Mouse (Mus musculus) frontal cortex, postnatal 36 days (tissue): ENCODE measurements around the gene Slc13a5.

ENCODE experiments used
- DNase-seq, 2 experiments: peaks; one replicate each; pipeline ENCODE4 v3.0.0; 2022; ENCODE audit warnings: low spot score in 2 of 2

Slc13a5 gene

DNA sequence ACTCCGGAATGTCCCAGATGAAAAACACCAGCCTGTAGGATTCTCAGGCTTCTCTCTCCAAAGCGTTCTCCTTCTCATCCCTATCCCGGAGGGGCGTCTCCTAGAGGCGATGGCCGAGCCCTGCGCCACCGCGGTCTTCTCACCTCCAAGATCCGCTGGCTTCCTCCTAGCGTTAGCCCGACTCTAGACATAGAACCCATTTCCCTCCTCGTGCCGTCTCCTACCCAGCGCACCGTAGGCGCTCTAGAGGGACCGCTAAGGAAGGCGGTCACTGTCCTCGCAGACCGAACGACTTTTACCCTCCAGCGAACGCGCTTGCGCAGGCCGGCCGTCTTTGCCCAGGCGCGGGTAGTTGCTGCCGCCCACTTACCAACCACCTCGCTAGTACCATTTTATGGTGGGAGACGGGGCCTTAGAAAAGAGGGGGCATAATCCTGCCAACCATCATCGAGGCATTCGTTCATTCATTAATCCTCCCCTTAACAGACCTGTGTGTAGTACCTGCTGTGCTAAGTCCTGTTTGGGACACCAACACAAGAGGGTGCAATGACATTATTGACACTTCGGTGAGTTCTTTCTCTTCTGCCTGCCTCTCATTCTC lies at the start of gene Slc13a5:
TSS of gene Slc13a5 (minus strand) at position 263 of the 601 bp plus-strand sequence.
- no peak for DNase-seq

DNA sequence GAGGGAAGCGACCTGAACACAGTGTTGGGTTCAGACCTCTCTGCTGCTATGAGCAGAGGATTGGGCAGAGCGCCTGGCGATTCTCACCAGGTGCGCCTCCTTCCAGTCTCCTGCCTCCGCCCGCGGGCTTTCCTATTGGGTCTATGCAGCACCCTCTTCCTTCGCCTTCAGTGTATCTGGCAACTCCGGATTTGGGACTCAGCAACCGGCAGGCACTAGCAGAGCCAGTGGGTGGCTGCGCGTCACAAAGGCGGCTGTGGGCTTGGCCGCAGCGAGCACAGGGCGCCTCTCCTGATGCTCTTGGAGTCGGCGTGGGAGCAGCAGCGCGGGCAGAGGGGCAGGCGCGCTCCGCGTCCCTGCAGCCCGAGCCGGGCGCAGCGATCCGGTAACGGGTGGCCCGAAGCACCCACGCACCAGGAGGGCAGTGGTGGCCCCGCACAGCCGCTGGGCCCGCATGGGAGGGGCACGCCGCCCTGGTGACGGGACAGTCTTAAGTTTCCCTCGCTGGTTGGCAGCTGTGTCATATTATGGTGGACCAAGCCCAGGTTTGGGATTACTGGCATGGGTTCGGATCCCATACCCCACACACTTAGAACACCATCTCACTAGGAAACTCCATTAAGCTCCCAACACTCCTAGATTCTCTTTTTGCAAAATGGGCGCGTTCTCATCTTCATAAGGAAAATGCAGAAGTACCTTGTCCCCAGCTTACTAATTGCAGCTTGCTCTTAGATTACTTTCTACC lies 47.3 kb upstream of the Slc13a5 start, which contains the start of gene Fbxo39:
TSS of gene Fbxo39 (plus strand) at position 294 of the 745 bp plus-strand sequence.
- DNase-seq: peak; percentile 61 to 65

DNA sequence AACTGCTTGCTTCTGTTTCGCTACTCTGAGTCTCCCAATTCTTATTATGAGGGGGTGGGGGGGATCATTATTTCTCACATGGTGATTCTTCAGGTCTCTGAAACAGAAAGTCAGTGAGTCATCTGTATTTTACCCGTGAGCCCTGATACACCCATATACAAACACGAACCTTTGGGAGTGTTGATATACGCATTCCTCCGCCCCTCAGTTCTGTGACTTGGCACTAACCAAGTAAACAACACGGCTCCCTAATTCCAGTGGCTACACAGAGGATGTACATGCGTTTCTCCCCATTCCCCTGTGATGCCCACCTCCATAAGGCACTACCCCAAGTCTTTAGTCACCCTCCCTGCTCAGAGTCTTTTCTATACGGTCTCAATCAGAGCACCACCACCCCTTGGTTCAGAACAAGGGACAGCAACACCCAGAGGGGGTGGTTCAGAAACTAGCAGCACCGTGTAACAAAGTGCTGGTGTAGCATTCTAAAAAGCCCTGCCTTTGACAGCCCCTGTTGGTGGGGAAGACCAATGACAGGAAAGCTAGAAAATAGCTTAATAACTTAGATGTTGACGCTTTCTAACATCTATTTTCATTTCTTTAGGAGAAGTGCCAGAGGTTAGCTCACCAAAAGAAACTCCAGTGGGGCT lies 44.5 kb upstream of the Slc13a5 start:
- no peak for DNase-seq

DNA sequence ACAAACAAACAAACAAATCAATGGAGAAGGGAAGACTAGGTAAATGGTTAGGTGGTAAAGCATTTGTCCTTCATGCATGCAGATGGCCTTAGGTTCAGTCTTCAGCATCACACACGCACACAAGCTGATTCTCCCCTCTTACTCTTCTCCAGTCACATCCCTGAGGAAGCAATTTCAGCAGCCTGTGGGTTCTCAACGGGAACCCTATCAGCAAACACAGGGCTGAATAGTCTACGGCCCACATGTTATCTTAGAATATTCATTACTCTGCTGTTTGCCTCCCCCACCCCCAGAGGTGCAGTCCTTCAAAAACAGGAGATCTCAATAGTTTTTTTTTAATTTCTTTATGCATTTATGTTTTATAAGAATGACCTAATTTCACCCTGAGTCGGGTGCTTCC lies 43.5 kb upstream of the Slc13a5 start:
- DNase-seq: no peak

DNA sequence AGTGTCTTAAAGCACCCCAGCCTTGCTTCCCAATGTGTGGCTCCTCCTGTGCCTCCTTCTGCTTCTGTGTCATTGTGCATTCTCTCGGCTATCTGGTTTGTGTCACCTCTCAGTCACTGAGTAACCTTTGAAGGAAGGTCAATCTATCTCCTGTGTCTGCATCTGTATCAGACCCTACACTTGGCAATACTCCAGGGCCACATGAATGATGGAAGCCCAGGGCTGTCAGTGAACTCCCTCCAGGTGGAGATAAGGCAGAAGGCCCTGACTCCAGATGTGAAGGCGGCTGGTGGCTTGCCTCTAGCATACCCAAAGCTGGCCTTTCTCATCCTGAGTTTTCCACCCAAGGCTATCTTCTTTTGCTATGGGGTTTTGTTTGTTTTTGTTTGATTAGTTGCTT lies 42.0 kb upstream of the Slc13a5 start:
- DNase-seq: no peak

DNA sequence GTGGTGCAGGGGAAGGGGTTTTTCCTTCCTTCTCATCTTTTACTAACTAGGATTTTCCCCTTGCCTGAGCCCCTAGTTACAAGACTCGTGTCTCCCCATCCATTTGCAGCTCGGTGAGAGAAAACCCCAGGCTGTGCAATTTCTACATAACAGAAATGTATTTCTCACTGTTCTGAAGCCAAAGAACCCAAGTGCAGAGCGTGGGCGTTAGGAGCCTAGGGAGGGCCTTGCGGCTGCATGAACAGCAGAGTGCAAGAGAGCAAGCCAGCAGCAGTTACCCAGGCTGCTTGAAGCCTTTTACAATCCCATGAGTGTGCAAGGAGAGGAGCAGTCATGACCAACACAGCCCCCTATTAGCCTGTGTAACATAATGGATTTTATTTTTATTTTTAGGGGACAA lies 40.4 kb upstream of the Slc13a5 start:
- peak; percentile 34 to 49 for DNase-seq

DNA sequence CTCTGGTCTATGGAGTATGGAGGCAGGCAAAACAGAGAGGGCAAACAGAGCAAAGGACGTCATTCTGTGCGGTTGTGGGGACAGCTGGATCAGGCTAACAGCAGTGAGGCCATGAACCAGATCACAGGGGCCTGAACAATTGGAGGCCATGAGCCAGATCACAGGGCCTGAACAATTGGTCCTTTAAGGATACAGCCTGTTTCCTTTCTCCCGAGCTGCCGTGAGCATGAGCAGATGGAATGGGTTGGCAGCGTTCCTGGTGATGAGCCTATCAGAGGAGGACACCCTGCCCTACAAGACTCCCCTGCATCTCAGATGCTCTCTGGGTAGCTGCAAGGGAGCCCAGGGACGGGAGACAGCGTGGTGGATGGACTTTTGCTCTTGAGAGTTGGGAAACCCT lies 35.2 kb upstream of the Slc13a5 start:
- peak; percentile 63 to 72 for DNase-seq

DNA sequence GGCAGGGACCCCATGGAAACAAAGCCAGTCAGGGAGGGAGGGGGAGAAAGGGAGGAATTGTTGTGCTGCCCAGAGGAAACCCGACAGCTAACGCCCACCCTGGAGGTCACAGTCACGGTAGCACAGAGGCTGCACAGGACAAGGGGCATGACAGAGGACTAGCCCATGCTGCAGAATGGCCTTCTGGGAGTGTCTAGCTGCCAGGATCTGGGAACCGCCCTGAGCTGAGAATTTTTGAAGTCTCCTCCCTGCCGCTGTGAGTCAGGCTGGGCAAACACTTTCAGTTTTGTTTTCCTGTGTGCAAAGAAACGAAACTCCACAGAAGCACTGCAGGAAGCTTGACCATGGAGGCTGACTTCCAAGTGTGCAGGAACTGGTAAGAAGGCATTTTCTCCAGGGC lies 34.3 kb upstream of the Slc13a5 start, which contains the start of gene Xaf1:
TSS of gene Xaf1 (plus strand) at position 296 of the 400 bp plus-strand sequence.
- peak; percentile 11 to 14 for DNase-seq

DNA sequence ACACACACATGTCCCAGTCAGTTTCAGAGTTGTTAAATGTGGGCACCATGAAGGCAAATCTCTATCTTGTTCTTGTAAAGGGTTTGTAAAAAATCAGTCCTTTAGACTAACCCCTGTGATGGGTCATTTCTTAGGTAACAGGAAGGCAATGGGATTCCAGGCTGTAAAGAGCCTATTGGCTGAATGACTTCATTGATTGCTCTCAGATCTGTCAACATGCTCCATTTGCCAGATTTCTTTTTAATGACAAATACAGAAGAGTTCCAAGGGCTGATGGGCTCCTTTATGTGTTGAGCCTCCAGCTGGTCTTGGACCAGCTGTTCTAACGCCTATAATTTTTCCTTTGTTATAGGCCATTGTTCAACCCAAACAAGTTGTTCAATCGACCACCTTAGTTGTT lies 26.1 kb upstream of the Slc13a5 start:
- no peak for DNase-seq

DNA sequence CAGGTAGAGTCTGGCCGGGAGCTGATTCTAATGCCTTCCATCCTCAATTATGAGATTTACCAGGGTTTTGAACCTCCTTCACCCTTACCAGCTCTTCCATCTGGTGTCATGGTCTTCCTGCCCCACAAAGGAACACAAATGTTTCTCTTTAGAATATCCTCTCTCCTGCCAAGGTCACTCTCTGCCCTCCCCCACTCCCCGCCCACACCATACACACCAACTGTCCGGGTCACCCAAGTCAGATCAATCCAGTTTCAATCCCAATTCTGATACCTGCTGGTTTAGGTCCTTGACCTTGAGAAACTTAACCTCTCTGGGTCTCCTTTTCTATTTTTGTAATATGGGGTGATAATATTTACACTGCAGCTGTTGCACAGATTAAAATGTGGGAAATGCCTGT lies 20.5 kb upstream of the Slc13a5 start:
- DNase-seq: no peak

DNA sequence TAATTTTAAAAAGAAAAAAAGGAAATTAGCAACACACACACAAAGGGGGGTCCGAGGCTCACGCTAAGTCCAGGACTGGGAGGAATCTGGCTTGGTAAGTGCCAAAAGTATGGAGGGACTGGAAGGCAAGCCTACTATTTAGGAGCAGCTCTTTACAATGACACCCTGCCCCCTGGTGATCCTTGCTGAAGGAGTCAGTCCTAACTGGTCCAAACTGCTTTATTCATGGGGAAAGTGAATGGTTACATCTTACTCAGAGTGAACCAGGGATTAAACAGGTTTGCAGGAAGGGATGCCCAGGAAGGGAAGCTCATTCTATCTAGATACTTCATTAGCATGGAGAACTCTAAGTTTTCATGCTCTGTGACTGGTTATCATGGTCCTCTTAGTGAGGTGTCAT lies 20.1 kb upstream of the Slc13a5 start:
- no peak for DNase-seq

DNA sequence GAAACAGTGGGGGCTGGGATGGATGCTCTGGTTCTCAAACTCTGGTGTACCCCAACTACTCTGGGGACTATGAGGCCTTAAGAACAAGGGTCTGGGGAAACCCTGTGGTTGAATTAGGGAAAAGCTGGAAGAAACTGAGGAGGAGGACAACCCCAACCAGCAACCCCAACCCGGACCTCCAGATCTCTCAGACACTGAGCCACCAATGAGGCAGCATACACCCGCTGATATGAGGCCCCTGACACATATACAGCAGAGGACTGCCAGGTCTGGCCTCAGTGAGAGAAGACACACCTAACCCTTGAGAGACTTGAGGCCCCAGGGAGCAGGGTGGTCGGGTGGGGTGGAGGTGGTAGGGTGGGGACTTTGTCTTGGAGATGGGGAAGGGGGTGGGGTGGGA lies 19.6 kb upstream of the Slc13a5 start:
- DNase-seq: no peak

DNA sequence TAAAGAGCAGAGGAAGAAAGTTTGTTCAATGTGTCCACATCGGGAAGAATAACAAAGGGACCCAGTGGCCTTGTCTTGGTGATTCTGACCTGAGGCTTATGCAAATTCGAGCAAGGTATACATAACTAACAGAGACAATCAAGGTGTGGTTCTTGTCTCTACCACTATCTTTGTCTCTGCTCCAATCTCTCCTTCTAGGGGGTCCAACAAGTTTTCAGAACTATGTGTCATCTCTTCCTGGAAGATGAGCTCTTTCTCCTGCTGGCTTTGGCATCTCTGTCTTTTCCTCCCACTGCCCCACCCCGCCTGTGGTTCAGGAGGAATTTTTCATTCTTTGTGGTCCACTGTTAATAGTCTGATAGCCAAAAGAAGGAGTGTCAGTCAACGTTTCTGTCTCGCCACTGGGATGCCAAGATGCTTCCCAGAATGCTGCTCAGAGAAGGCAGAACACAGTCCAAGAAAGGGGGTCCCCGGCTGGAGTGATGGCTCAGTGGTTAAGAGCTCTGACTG lies 19.0 kb upstream of the Slc13a5 start:
- DNase-seq: no peak

DNA sequence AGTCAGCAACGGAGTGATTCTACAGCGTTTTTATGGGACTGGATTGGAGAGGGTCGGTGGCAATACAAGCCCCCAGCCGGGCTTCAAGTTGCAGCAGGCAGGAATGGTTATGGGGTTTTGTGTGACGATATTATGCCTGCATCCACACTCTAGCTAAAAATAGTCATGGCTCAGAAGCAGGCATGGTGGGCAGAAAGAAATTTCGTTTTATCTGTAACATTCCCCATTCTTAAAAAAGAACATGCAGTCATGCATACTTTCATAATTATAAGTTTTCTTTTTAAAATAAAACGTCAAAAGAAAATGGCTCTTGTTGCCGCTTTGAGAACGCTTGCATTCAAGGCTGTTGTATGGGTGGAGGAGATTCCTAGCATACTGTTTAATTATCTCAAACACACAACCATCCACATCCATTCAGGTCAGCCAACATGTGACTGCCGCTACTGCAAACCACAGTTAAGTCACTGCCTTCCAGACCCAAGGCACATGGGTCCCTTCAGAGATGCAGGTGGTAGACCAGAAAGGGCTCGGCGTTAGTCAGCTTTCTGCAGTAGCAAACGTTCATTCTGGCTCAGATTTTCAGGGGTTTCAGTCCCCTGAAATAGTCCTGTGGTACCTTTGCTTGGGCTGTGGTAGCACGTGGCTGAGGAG lies 17.6 kb upstream of the Slc13a5 start:
- DNase-seq: peak; percentile 27 to 43

DNA sequence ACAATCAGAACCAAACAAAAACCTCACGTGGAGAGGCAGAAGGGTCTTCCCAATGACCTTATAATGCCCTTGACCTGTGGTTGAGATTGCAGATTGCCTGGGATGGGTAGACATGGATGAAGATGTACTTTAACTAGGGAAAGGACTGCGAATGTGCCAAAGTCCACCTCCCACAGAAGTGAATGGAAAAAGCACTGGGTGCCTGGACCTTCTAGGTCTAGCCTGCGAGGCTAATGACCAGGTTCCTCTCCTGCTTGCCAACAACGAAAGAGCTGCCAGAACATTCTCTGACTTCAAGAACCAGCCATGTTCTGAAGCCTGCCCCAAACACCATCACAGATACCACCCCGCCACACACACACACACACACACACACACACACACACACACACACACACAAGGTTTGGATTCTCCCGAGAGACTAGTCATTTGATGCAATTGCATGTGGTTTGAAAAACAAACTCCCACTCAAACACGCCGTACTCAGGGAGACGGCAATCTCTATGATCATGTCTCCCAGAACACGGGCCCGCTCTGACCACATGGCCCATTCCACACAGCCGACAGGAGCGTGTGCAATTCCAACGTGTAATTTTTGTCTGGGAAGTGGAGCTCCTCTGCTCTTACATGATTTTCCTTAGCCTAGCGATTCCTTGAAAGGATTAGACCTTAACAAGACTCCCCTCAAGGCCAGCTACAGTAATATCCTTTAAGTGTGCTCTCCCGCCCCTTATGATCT lies 16.6 kb upstream of the Slc13a5 start:
- DNase-seq: no peak

DNA sequence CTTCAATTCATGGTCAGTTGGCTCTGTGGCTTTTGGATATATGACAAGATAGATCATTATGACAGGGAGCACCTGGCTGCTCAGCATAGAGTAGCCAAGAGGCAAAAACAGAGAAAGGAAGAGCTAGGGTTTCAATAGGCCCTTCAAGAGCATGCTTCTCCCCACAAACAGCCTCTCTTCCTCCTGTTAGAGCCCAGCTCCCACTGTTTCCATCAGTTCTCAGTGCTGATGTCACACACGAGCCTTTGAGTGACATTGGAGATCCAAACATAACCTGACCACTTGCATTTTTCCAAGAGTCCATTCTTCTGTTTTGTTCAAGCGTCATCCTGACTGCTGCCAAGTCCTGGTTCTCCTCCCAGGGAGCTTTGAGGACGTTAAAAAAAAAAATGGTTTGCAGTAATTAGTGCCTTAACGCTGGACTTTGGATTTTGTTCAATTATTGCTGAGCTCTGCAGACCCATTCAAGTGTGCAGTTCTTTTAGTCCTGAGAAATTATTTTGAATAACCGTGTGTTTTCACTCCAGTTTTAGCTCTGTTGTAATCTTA lies 14.9 kb upstream of the Slc13a5 start:
- DNase-seq: no peak

DNA sequence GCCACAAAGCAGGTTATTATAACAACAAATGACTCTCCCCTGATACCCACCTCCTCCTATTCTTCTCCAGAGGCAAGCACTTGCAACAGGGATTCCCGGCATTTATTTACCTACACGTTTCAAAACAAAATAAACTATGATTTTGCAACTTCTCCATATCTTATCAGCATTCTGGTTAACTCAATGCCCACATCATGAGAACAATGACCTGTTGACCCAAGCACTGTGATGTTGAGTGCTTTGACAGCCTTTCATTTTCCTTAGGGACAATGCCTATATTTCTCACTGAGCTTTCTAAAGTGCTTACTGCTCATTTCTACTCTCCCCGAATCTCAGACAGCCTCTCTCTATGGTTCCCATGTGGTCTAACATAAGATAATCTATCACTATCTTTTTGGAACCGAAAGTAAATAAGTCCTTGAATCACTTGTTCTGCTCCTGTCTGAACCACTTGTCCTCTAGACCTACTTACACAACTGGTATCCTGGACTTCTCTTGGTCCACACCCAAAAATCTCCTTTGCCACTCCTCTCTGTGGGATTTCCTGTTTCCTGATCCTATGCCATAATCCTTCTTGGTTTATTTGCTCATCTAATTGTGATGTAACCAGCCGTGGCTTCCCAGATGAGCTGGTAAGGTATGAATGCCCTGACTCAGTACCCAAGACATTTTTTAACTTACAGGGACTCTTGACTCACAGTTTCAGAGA lies 14.3 kb upstream of the Slc13a5 start:
- no peak for DNase-seq

DNA sequence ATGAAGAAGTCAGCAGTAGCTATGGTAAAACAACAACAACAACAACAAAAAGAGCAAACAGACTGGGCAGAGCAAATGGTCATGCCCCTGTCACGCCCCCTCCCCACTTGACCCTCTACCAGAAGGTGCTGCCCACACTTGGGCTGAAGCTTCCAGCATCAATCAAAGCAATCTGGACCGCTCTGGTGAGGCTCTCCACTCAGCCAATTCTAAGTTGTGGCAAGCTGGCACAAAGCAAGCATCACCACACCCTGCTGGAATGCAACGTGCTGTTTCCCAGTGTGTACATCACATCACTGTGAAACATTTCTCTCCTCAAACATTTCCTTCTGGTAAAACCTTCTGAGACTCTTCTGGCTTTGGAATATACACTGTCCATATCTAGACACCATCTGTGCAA lies 6.3 kb upstream of the Slc13a5 start:
- peak in 1 of 2 experiments; percentile 18 for DNase-seq

DNA sequence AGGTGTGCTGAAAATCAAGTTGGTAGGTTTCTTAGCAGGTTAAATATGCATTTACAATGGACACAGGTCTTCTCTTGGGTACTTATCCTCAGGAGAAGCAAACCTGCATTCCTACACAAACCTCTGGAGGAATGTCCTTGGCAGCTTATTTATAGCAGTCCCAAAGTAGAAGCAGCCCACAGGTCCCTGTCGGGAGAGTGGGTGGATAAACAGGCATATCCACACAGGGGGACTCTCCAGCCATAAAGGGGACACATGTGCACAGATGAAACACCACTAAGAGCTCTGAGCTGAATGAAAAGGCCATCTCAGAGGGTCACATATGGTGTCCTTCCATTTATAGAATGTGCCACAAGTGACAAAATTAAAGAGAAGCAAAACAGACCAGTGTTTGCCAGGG lies 4.7 kb upstream of the Slc13a5 start:
- DNase-seq: no peak

DNA sequence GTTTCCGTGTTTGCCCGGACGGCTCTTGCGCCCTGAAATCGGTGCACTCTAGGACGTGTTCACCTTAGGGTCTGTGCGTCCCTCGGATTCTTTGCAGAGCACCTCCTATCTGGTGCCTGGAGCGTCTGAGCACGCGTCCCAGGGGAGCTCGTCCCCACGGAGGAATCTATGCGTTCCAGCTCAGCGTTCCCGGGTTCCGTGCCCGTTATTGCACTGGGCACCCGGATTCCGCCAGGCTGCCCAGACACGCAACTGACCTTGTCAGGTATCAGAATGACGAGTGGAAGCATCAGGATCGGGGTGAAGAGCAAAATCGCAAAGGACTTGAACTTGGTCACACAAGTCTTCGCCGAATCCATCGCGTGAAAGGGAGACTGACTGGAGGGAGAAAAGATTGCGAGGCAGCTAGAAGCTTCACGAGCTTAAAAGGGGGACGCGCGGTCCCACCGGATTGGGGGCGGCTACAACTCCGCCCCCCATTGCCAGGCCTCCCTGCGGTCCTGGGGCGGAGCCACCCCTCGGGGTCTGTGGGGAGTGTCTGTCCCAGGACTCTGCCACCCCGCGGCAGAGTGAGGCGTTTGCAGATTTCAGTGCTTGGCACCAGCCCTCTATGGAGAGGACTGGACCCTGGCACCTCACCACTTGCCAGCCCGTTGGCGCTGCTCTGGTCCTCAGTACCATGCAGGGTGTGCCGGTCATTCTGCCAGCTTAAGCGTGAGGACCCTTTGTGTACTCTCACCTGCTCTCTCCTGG lies 639 bp downstream of the Slc13a5 start:
- peak; percentile 58 to 61 for DNase-seq
